Mouse (Mus musculus) neural tube, embryonic 14.5 days (tissue): ENCODE data around the gene Prcd. TPM values are rescaled to one million over a fixed set of nuclear protein-coding genes. Genes with fewer than 3 reads are reported as not detected.

Experiments used
- ATAC-seq: fragments of 200-750 bp; cut with Nextera tagmentation; 2 replicates; pipeline ENCODE4 v1.8.0; 2017; ENCODE audit warnings: low read depth, mild to moderate bottlenecking, moderate TSS enrichment, moderate library complexity
- H3K27ac ChIP-seq: fragments of 300-500 bp; sonication (generic); 2 replicates; pipeline ENCODE4 v1.5.1; 2014; ENCODE audit warnings: low read depth, mild to moderate bottlenecking, control low read depth, low read length, moderate library complexity, mixed read lengths
- H3K27me3 ChIP-seq: fragments of 300-500 bp; sonication (generic); 2 replicates; pipeline ENCODE4 v1.6.1; 2014; ENCODE audit warnings: low read length; ENCODE audit not compliant: control insufficient read depth, insufficient read depth
- H3K36me3 ChIP-seq: fragments of 300-500 bp; sonication (generic); 2 replicates; pipeline ENCODE4 v1.6.1; 2014; ENCODE audit warnings: low read length, mixed read lengths; ENCODE audit not compliant: control insufficient read depth, insufficient read depth
- H3K4me1 ChIP-seq: fragments of 300-500 bp; sonication (generic); 2 replicates; pipeline ENCODE4 v1.6.1; 2014; ENCODE audit warnings: low read length; ENCODE audit not compliant: control insufficient read depth, insufficient read depth
- H3K4me2 ChIP-seq: fragments of 300-500 bp; sonication (generic); 2 replicates; pipeline ENCODE4 v1.6.1; 2014; ENCODE audit warnings: mild to moderate bottlenecking, low read depth, low read length, control low read depth
- H3K4me3 ChIP-seq: fragments of 300-500 bp; sonication (generic); 2 replicates; pipeline ENCODE4 v1.5.1; 2014; ENCODE audit warnings: low read depth, low read length, control low read depth, mixed read lengths
- H3K9ac ChIP-seq: fragments of 300-500 bp; sonication (generic); replicated peaks from 2 replicates; pipeline ENCODE4 v1.6.1; 2014; ENCODE audit warnings: low read depth, mild to moderate bottlenecking, control low read depth, low read length, mixed read lengths
- H3K9me3 ChIP-seq: fragments of 300-500 bp; sonication (generic); 2 replicates; pipeline ENCODE4 v1.6.1; 2016; ENCODE audit warnings: low read length; ENCODE audit not compliant: control insufficient read depth
- WGBS: fragments of 180-500 bp; shearing (Covaris S2); extraction: QIAGEN DNeasy Blood & Tissue Kit; methylation state at CpG from one replicate; pipeline ENCODE4 v1.1.7; 2014; 5-methylcytosine and 5-hydroxymethylcytosine counted together
- polyA plus RNA-seq: library from polyadenylated mRNA; unstranded; fragments of >200 nt; fragmentation: Nextera tagmentation; extraction: Ambion mirVana; gene quantifications from 2 replicates; pipeline ENCODE4 v1.2.1, GENCODE M21; 2014

The Prcd gene
- polyA plus RNA-seq, 1 experiment from 2014 or later = 2.7 TPM

- Histone ChIP-seq H3K9me3 (no peaks in the 10 kb centered on the region), H3K4me2 (no peak overlapping the region), H3K27me3 (peaks cover 19% of the 10 kb centered on the region), H3K27ac (no peak overlapping the region), H3K4me1 (peaks cover 14% of the 10 kb centered on the region), H3K4me3 (no peak overlapping the region), H3K9ac (no peak overlapping the region), H3K36me3 (no peaks in the 10 kb centered on the region)
- WGBS = 90% methylated on average over 4 of the region's 4 CpGs
- ATAC-seq = no peak
These were observed 43.1 kb downstream of the Prcd start for GRCm38 (mm10) chr11:116696426-116696825.

GRCm38 (mm10) chr11:116697521-116697920 is 44.2 kb downstream of the Prcd start:
- H3K4me2 ChIP-seq = no peak overlapping the region
- WGBS = 59% methylated on average over 9 of the region's 9 CpGs
- H3K4me1 ChIP-seq = peaks cover 14% of the 10 kb centered on the region
- peaks cover 19% of the 10 kb centered on the region for H3K27me3 ChIP-seq
- H3K4me3 ChIP-seq = no peak overlapping the region
- ATAC-seq = no peak
- no peak overlapping the region for H3K9ac ChIP-seq
- H3K9me3 ChIP-seq = no peaks in the 10 kb centered on the region
- no peaks in the 10 kb centered on the region for H3K36me3 ChIP-seq
- no peak overlapping the region for H3K27ac ChIP-seq

- H3K36me3 ChIP-seq = no peaks in the 10 kb centered on the region
- 37% methylated on average over 5 of the region's 5 CpGs for WGBS
- H3K4me2 ChIP-seq = no peak overlapping the region
- H3K9ac ChIP-seq = no peak overlapping the region
- no peaks in the 10 kb centered on the region; the same call in 1 of the 2 replicates for H3K9me3 ChIP-seq
- H3K4me1 ChIP-seq = no peaks in the 10 kb centered on the region
- no peak overlapping the region for H3K27ac ChIP-seq
- ATAC-seq = no peak
- H3K27me3 ChIP-seq = no peaks in the 10 kb centered on the region
- no peak overlapping the region for H3K4me3 ChIP-seq
These were observed 48.1 kb downstream of the Prcd start for GRCm38 (mm10) chr11:116701377-116701841.

- no peaks in the 10 kb centered on the region for H3K27me3 ChIP-seq
- no peak overlapping the region for H3K4me2 ChIP-seq
- no peak overlapping the region for H3K4me3 ChIP-seq
- ATAC-seq = no peak
- no peaks in the 10 kb centered on the region; the same call in 1 of the 2 replicates for H3K9me3 ChIP-seq
- WGBS = 83% methylated on average over 8 of the region's 8 CpGs
- no peak overlapping the region for H3K27ac ChIP-seq
- H3K4me1 ChIP-seq = no peaks in the 10 kb centered on the region
- H3K9ac ChIP-seq = no peak overlapping the region
- H3K36me3 ChIP-seq = no peaks in the 10 kb centered on the region
These were observed 51.2 kb downstream of the Prcd start for GRCm38 (mm10) chr11:116704336-116705035.

GRCm38 (mm10) chr11:116705204-116705608 is 51.9 kb downstream of the Prcd start:
- no peak overlapping the region for H3K9ac ChIP-seq
- H3K4me1 ChIP-seq = no peaks in the 10 kb centered on the region
- H3K4me2 ChIP-seq = no peak overlapping the region
- 89% methylated on average over 10 of the region's 10 CpGs for WGBS
- no peak for ATAC-seq
- H3K9me3 ChIP-seq = no peaks in the 10 kb centered on the region; the same call in 1 of the 2 replicates
- no peaks in the 10 kb centered on the region for H3K27me3 ChIP-seq
- H3K27ac ChIP-seq = no peak overlapping the region
- H3K4me3 ChIP-seq = no peak overlapping the region
- H3K36me3 ChIP-seq = no peaks in the 10 kb centered on the region

GRCm38 (mm10) chr11:116706363-116706762 is 53.0 kb downstream of the Prcd start:
- Histone ChIP-seq H3K4me3 (no peak overlapping the region), H3K36me3 (no peaks in the 10 kb centered on the region), H3K4me1 (no peaks in the 10 kb centered on the region), H3K27me3 (no peaks in the 10 kb centered on the region), H3K4me2 (no peak overlapping the region), H3K9me3 (no peaks in the 10 kb centered on the region; the same call in 1 of the 2 replicates), H3K27ac (no peak overlapping the region), H3K9ac (no peak overlapping the region)
- ATAC-seq = no peak
- WGBS = 67% methylated on average over 7 of the region's 7 CpGs

GRCm38 (mm10) chr11:116710171-116710570 is 56.8 kb downstream of the Prcd start:
- Histone ChIP-seq H3K27ac (no peak overlapping the region), H3K27me3 (no peaks in the 10 kb centered on the region), H3K4me3 (no peak overlapping the region), H3K9me3 (no peaks in the 10 kb centered on the region; the same call in 1 of the 2 replicates), H3K4me1 (no peaks in the 10 kb centered on the region), H3K4me2 (no peak overlapping the region), H3K9ac (no peak overlapping the region), H3K36me3 (no peaks in the 10 kb centered on the region)
- 50% methylated on average over 10 of the region's 10 CpGs for WGBS
- ATAC-seq = no peak

GRCm38 (mm10) chr11:116710793-116711192 is 57.5 kb downstream of the Prcd start:
- no peak overlapping the region for H3K9ac ChIP-seq
- H3K27me3 ChIP-seq = no peaks in the 10 kb centered on the region
- H3K4me2 ChIP-seq = no peak overlapping the region
- no peaks in the 10 kb centered on the region for H3K36me3 ChIP-seq
- WGBS = 91% methylated on average over 10 of the region's 10 CpGs
- H3K4me1 ChIP-seq = no peaks in the 10 kb centered on the region
- no peak overlapping the region for H3K4me3 ChIP-seq
- H3K9me3 ChIP-seq = no peaks in the 10 kb centered on the region
- no peak overlapping the region for H3K27ac ChIP-seq
- no peak for ATAC-seq

- H3K27ac ChIP-seq = no peak overlapping the region
- H3K27me3 ChIP-seq = no peaks in the 10 kb centered on the region
- H3K4me2 ChIP-seq = no peak overlapping the region
- no peaks in the 10 kb centered on the region for H3K4me1 ChIP-seq
- H3K9ac ChIP-seq = no peak overlapping the region
- 94% methylated on average over 12 of the region's 12 CpGs for WGBS
- no peaks in the 10 kb centered on the region for H3K9me3 ChIP-seq
- ATAC-seq = no peak
- no peak overlapping the region for H3K4me3 ChIP-seq
- no peaks in the 10 kb centered on the region for H3K36me3 ChIP-seq
These were observed 60.7 kb downstream of the Prcd start for GRCm38 (mm10) chr11:116714052-116714451.
